Mouse (Mus musculus) myocyte (in vitro differentiated cells): ENCODE measurements at regions not wholly inside any gene's neighbourhood (a gene's known extent, or its start where the extent isn't known, plus 50 kb on each side); places are given as distances from the start of the nearest gene placed in this dataset.

ENCODE experiments used
- CEBPB ChIP-seq: IDR thresholded peaks from 2 replicates; pipeline ENCODE4 v1.6.1; 2011; ENCODE audit warnings: mild to moderate bottlenecking, moderate library complexity; ENCODE audit not compliant: poor library complexity, insufficient read depth, severe bottlenecking
- SRF ChIP-seq: IDR thresholded peaks from one replicate; pipeline ENCODE4 v1.6.1; 2011; ENCODE audit warnings: low read depth; ENCODE audit not compliant: control insufficient read depth, insufficient read length
- TCF3 ChIP-seq: IDR thresholded peaks from one replicate; pipeline ENCODE4 v1.6.1; 2011; ENCODE audit warnings: low read depth, control low read depth; ENCODE audit not compliant: insufficient read length

DNA sequence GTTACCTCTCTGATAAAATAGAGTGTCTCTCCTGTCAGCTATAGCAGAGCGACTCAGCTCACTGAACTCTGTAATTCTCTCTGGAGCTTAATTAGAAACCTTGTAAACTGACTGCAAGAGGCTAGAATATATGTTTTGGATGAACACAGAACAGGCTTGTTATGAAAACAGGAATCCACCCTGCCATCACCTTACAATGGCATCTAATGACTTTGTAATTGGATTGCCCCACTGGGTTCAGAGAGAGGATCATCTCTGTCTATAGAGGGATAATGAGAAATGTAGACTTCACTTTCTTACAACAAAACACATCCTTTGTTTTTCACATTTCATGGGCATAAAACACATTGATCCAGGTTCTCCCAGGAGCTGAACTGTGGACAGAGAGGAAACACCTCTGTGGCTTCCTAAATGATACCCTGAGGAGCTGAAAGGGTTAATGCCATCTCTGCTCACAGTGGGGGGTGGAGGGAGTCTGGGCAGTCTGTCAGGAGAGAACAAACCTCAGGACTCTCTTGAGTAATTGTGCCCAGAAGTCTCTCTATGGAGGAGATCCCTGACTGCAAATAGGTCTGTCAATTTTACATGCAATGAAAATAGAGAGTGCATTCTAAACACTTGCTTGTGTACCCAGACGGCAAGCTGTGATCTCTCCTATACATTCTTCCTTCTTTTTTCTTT is 571.9 kb downstream of the Ttll7 start:
- TF ChIP-seq CEBPB (no peak), TCF3 (no peak), SRF (no peak)
